Mouse (Mus musculus): ENCODE data around the gene Crebrf. TPM values are rescaled to one million over a fixed set of nuclear protein-coding genes. Genes with fewer than 3 reads are reported as not detected.
A peak's percentile ranks its signal among the peaks of the same experiment; 100 is the strongest.

The Crebrf gene
- total RNA-seq, 1 experiment from 2014 or later: 45.1 TPM

DNA sequence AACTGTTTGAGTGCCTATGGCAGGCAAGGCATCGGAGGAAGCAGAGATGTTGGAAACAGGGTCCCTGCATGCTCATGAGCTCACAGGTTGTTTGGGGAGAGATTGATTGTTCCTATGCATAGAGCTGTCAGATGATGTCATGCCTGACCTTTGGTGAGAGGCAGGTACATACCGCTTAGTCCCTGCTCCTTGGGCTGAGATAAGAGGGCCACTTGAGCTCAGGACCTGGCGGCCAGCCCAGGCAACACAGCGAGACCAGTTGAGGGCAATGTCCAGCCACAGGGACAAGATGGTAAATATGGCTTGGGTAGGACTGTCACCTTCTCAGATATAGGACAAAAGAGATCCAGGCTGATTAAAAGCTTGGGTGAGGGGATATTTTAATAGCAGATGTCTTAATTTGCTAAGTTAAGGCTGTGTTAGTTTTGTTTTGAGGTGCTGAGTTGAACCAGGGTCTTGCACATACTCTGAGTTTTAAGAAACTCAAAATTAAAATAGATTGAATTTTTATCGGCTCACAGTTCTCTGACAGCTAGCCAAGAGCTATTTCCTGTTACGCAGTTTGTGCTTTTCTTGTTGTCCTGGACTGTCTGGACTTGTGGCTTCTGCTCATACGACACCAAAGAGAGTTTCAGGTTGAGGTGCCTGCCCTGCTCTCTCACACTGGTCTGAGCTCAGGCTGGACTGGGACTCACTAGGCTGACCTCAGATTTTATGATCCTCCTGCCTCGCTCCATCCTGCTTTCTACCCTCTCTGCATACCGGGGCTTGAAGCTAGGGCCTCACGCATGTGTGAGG lies 15.4 kb upstream of the Crebrf start:
- no peak for ATAC-seq (replicated peaks in 1 of 2; ENCODE audit: insufficient read depth in 1 of 2, low FRiP score in 2 of 2, low TSS enrichment in 1 of 2, low read depth in 1 of 2, poor library complexity in 2 of 2, severe bottlenecking in 2 of 2)

DNA sequence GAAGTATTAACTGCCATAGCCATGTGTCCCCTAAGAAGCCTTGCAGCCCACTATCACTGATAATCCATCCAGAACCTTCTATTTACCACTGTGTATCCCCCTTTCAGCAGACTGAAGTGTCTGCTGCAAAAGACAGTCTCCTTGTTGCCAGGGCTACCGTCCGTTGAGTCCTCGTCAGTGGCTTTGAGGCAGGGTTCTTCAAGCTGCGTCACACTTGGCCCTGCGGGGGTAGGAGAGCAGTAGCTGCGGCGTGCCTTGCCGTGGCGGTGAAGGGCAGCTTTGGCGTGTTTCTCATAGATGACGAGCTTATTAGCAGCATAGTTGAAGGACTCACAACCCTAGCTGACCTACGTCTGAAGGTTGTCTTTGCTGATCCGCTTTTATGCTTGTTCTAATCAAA lies 13.9 kb upstream of the Crebrf start:
- no peak for ATAC-seq (replicated peaks in 1 of 2; ENCODE audit: insufficient read depth in 1 of 2, low FRiP score in 2 of 2, low TSS enrichment in 1 of 2, low read depth in 1 of 2, poor library complexity in 2 of 2, severe bottlenecking in 2 of 2)

DNA sequence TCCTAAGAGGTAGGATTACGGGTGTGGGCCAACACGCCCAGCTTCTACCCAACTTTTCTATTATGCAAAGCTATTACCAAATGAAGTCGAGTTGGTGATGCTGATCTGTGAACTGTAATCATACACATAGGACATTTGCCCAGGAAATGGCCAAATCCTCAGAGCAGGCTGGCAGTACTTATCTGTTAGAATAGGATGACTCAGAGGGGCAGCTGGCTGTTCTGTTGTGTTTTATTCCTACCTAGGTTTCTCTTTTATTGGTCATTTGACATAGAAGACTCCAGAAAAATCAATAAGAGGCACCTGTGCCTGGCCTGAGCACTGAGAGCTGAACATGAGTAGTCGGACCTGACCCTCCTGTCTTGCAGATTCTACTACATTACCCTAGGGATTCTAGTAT lies 12.8 kb upstream of the Crebrf start:
- no peak for ATAC-seq (replicated peaks in 1 of 2; ENCODE audit: insufficient read depth in 1 of 2, low FRiP score in 2 of 2, low TSS enrichment in 1 of 2, low read depth in 1 of 2, poor library complexity in 2 of 2, severe bottlenecking in 2 of 2)

DNA sequence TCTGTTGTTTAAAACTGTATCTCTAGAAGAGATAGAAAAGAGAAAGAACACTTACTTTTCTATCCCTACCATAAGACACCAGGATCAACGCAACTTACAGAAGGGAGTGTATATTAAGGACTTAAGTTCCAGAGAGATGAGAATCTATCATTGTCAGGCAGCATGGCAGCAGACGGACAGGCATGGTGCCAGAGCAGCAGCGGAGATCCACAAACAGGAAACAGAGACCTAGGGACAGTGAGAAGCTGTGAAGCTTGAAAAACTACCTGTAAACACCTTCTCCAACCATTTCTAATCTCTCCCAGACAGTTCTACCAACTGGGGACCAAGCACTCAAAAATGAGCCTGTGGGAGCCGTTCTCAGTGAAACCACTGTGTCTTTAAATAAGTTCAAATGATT lies 11.8 kb upstream of the Crebrf start:
- ATAC-seq (replicated peaks in 1 of 2; ENCODE audit: insufficient read depth in 1 of 2, low FRiP score in 2 of 2, low TSS enrichment in 1 of 2, low read depth in 1 of 2, poor library complexity in 2 of 2, severe bottlenecking in 2 of 2): no peak

DNA sequence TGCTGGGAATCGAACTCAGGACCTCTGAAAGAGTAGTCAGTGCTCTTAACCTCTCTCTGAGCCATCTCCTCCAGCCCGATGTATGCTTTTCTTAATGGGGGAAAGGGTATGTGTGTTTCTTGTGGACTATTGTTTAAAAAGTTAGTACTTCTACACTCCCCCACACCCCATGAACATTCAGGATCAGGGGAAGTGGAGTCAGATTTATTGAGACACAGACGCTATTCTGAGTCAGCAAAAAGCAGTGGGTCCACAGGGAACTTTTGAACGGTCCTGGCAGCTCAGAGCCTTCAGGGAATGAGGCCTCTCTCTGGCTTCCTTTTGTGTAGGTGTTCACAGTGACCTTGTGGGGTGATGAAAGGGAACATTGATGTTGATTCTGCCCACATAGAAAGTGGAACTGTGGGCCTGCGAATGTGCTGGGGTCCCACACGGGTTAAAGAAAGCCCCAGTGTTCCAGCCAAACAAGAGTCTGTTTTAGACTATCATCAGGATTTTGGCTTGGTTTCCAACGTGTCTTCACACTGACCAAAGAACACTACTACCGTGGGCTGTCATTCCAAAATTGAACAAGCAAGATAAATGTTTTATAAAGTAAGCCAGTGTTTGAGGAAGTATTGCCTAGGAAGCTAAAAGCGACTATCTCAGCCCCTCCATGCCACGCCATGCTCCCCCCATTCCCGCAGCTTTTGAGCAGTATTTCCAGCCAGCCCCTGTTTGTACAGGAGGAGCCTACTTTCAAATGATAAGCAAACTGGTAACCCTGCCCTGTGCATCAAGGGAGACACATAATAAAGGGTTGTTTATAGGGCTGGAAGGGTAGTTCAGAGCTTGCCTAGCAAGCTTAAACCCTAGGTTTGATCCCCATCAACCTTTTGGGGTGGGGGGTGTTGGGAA lies 9.7 kb upstream of the Crebrf start:
- peak in 1 of 2 experiments; percentile 32; a peak in 1 of 4 replicates for ATAC-seq (replicated peaks in 1 of 2; ENCODE audit: insufficient read depth in 1 of 2, low FRiP score in 2 of 2, low TSS enrichment in 1 of 2, low read depth in 1 of 2, poor library complexity in 2 of 2, severe bottlenecking in 2 of 2)

DNA sequence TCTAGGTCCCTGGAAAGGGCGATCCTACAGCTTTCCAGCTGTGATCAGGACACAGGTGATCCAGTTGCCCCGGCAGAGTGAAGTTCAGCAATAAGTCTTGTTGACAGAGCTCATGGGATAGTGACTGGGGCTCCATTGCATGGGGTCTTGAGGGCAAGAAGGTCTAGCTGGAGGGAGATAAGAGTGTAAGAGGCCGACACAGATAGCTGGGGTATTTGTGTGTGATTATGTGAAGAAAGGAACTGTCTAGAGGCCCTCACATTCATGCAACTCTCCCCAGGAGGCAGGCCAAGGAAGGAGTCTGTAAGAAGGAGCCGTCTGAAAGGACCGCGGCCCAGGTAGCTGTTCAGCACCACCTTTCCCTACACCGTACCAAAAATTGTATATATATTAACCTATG lies 8.4 kb upstream of the Crebrf start:
- ATAC-seq (replicated peaks in 1 of 2; ENCODE audit: insufficient read depth in 1 of 2, low FRiP score in 2 of 2, low TSS enrichment in 1 of 2, low read depth in 1 of 2, poor library complexity in 2 of 2, severe bottlenecking in 2 of 2): no peak

DNA sequence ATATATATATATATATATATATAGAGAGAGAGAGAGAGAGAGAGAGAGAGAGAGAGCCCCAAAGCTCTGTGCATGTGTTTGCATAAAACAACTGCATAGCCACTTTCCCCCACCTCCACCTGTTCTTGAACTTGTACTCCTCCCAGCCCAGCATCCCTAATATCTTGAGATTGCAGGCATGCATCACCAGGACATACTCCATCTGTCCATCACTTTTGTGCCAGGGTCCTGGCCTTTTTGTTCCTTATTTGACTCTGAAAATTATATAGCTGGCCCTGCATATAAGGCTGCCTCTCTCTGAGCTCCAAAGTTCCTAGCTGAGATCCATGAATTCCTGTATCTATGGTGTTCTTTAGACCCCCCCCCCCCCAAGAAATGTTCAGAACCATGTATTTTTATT lies 7.0 kb upstream of the Crebrf start:
- no peak for ATAC-seq (replicated peaks in 1 of 2; ENCODE audit: insufficient read depth in 1 of 2, low FRiP score in 2 of 2, low TSS enrichment in 1 of 2, low read depth in 1 of 2, poor library complexity in 2 of 2, severe bottlenecking in 2 of 2)

DNA sequence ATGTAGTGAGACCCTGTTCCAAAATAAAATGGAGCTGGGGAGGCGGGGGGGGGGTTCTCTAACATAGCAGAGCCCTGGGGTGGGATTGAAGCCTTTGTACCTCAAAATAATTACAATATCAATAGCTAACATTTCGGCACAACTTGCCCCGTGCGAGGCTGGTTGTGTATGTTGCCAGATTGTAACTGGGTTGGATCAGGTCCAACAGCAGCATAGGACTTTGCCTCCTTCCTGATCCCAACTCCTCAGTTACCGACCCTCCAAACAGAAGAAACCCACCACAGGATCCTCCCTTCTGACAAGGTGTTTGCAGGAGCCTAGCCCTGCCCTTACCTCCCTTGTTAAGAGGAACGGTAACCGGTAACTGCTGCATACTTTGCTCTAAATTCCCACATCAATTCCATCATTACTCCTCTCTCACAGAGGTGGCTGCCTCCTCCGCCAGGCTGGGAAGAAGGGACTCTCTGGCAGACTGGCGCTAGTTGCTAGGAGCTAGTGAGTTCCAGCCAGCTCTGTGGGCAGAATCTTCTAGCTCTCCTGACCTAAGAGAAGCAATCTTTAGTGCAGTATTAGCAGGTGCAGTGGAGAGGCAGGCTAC lies 6.4 kb upstream of the Crebrf start:
- no peak for ATAC-seq (replicated peaks in 1 of 2; ENCODE audit: insufficient read depth in 1 of 2, low FRiP score in 2 of 2, low TSS enrichment in 1 of 2, low read depth in 1 of 2, poor library complexity in 2 of 2, severe bottlenecking in 2 of 2)

DNA sequence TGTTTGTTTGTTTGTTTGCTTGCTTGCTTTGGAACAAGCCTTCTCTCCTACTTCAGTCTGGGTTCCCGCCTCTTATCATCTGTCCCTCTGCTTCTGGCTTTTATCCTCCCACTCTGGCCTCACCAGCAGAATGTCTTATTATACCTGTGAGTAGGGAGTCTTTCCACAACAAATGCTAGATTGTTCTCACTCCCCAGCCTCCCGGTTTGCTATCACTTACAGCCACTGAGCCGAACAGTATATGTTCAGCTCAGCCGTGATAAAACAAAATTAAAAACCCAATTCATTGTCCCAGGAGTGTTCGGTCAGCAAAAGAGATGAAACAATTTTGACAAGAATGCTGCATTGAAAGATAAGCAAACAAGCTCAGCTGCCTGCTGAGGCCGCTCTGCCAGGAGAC lies 5.4 kb upstream of the Crebrf start:
- ATAC-seq (replicated peaks in 1 of 2; ENCODE audit: insufficient read depth in 1 of 2, low FRiP score in 2 of 2, low TSS enrichment in 1 of 2, low read depth in 1 of 2, poor library complexity in 2 of 2, severe bottlenecking in 2 of 2): no peak

DNA sequence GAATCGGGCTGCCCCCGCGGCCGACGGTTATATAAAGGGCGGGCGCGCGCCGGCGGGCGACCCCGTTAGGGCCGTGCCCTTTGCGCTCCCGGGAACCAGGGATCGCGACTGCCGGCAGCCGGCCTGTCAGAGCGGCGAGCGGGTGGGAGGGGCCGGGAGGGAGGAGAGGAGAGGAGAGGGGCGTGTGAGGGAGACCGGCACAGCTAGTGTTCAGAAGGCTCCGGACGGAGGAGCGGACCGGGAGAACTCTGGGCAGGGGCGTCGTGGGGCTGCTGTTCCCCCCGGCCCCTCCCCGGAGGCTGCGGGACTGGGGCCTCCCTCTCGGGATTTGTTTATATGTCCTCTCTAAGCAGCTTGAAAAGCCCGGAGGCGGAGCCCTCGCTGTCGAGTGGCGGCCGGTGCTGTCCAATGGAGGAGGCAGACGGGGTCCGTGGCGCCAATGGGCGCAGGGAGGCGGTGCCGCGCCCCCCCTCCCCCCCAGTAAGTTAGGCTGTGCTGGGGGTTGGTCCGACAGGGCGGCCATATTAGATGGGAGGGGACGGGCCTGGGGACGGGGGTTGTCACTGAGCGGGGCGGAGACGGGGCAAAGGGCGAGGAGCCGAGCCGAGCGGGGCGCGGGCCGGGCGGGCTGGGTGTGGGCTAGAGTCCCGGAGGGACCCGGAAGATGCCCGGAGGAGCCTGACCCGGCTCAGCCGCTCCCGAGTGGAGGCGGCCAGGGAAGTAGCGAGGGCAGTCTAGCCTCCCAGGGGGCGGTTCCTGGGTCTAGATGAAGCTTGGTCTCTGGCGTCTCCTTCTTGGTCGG lies 667 bp downstream of the Crebrf start:
- peak; percentile 84 to 91 for ATAC-seq (replicated peaks in 1 of 2; ENCODE audit: insufficient read depth in 1 of 2, low FRiP score in 2 of 2, low TSS enrichment in 1 of 2, low read depth in 1 of 2, poor library complexity in 2 of 2, severe bottlenecking in 2 of 2)

DNA sequence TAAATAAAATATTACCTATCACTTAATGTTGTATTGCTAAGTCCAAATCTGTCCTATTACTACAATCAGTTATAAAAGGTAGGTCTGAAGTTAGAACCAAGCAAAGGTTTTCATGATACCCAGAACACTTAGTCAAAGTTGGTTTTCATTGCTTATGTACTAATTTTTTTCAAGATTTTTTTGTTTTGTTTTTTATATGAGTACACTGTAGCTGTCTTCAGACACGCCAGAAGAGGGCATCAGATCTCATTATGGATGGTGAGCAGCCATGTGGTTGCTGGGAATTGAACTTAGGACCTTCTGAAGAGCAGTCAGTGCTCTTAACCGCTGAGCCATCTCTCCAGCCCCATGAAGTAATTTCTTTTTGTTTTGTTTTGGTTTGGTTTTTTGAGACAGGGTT lies 2.4 kb downstream of the Crebrf start:
- ATAC-seq (replicated peaks in 1 of 2; ENCODE audit: insufficient read depth in 1 of 2, low FRiP score in 2 of 2, low TSS enrichment in 1 of 2, low read depth in 1 of 2, poor library complexity in 2 of 2, severe bottlenecking in 2 of 2): no peak

DNA sequence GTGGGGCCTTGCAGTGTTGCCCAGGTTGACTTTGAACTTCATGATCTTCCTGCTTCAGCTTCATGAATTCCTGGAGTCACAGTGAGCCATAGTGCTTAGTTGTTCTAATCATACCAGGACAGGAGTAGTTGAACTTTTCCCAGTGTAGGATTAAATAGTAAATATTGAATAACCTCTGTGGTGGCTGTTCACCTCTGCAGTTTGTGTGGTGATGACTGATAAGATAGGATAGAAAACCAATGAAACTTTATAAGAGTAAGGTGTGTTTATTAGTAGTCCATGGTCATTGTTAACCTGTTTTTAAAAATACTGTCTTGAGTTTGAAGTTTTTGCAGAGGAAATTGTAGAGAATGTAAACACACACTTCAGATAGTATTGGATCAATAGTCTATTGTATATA lies 4.0 kb downstream of the Crebrf start:
- no peak for ATAC-seq (replicated peaks in 1 of 2; ENCODE audit: insufficient read depth in 1 of 2, low FRiP score in 2 of 2, low TSS enrichment in 1 of 2, low read depth in 1 of 2, poor library complexity in 2 of 2, severe bottlenecking in 2 of 2)

DNA sequence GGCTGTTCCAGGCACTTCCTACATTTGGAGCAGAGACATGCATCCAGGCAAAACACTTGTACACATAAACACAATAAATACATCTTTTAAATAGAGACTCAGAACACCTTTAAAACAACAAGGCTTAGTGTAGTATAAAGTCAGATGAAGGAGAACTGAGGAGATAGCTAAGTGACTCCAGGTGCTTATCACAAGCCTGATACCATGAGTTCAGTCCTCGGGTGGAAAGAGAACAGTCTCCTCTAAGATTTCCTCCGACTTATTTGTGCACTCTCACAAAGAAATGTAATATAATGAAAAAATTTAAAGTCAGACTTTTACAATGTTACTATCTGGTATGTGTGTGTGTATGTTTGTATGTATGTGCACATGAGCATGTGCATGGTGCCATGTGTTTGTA lies 6.4 kb downstream of the Crebrf start:
- ATAC-seq (replicated peaks in 1 of 2; ENCODE audit: insufficient read depth in 1 of 2, low FRiP score in 2 of 2, low TSS enrichment in 1 of 2, low read depth in 1 of 2, poor library complexity in 2 of 2, severe bottlenecking in 2 of 2): no peak

DNA sequence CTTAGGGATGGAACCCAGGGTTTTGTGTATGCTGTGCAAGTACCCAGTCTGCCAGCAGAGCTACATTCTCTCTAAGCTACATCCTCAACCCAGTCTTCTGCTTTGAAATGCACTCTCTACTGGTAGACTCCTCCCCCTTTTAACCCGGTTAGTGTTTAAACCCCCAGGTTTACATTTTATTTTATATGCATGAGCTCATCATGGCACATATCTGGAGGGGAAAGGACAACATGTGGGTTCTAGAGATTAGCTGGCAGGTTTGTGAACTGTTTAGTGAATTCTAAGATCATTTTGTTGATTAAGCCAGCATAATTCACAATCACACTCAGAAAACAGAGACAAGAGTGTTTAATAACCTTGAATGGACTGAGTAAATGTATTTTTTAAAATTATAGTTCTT lies 9.3 kb downstream of the Crebrf start:
- ATAC-seq (replicated peaks in 1 of 2; ENCODE audit: insufficient read depth in 1 of 2, low FRiP score in 2 of 2, low TSS enrichment in 1 of 2, low read depth in 1 of 2, poor library complexity in 2 of 2, severe bottlenecking in 2 of 2): no peak

DNA sequence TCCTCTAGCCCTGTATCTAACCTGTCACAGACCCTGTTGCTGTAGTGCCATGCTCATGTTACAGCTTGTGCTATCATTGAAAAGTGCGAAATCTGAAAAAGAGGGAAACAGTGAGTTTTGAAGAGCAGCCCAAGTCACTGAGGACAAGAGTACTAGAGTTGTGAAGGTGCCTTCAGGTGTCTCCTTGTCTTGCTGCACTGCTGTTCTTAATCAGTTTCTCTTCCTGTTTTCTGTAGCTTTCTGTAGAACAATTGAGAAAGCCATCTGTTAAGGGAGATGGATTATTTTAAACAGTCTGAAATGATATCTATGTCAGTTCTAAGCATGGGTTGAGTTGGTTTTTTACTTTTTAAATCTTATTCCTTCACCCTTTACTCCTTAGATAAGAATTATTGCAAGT lies 11.2 kb downstream of the Crebrf start:
- ATAC-seq (replicated peaks in 1 of 2; ENCODE audit: insufficient read depth in 1 of 2, low FRiP score in 2 of 2, low TSS enrichment in 1 of 2, low read depth in 1 of 2, poor library complexity in 2 of 2, severe bottlenecking in 2 of 2): no peak

DNA sequence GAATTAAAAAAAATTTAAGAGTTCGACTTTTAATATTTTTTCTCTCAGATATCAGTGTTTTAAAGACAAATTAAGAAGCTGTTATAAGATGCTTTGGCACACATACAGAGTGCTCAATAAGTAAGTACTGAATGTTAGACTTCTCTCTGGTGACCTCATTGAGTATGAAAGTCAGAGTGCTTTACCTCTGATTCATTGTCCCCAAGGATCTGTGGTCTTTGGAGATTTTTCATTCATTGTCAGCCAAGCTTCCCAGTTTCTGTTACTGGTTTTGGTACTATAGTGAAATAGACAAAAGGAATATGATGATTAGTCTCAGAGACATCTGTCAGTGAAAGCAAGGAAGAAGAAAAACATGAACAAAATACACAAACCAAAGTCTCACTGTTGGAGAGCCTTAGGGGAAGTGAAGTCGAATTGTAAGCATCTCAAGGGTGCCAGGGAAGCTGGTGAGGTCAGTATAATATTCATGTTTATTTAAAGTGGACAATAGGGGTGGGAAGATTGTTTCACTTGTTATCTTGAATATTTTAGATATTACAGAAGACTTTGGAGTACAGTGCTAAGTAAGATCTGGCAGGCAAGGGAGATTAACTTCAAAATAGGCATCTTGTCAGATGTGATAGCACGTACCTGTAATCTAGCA lies 11.8 kb downstream of the Crebrf start:
- ATAC-seq (replicated peaks in 1 of 2; ENCODE audit: insufficient read depth in 1 of 2, low FRiP score in 2 of 2, low TSS enrichment in 1 of 2, low read depth in 1 of 2, poor library complexity in 2 of 2, severe bottlenecking in 2 of 2): no peak

DNA sequence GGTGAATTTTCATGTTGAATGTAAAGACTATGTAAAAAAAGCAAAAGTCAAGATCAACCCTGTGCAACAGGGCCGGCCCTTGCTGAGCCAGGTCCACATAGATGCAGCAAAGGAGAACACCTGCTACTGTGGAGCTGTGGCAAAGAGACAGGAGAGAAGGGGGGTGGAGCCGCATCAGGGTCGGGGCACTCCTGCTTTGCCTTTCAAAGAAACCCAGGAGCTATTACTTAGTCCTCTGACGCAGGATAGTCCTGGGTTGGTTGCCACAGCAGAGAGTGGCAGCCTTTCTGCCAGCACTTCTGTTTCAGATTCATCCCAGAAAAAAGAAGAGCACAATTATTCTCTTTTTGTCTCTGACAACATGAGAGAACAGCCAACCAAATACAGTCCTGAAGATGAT lies 27.1 kb downstream of the Crebrf start:
- ATAC-seq (replicated peaks in 1 of 2; ENCODE audit: insufficient read depth in 1 of 2, low FRiP score in 2 of 2, low TSS enrichment in 1 of 2, low read depth in 1 of 2, poor library complexity in 2 of 2, severe bottlenecking in 2 of 2): no peak
